Mouse (Mus musculus) hindbrain, embryonic 11.5 days (tissue): ENCODE measurements around the gene Tnk2. TPM values are rescaled to one million over a fixed set of nuclear protein-coding genes. Genes with fewer than 3 reads are reported as not detected.

Source experiments
- ATAC-seq: fragments of 200-750 bp; cut with Nextera tagmentation; 2 replicates; pipeline ENCODE4 v1.8.0; 2017; ENCODE audit warnings: mild to moderate bottlenecking, moderate TSS enrichment, moderate library complexity; ENCODE audit not compliant: low FRiP score
- DNase-seq: peaks from one replicate; pipeline ENCODE4 v3.0.0-alpha.2; 2015; ENCODE audit warnings: low spot score
- H3K27ac ChIP-seq: fragments of 300-500 bp; sonication (generic); 2 replicates; pipeline ENCODE4 v1.5.1; 2014; ENCODE audit warnings: mild to moderate bottlenecking, low read depth, low read length
- H3K27me3 ChIP-seq: fragments of 300-500 bp; sonication (generic); 2 replicates; pipeline ENCODE4 v1.6.1; 2014; ENCODE audit warnings: mild to moderate bottlenecking, low read length, moderate library complexity, mixed read lengths; ENCODE audit not compliant: control insufficient read depth, insufficient read depth
- H3K36me3 ChIP-seq: fragments of 300-500 bp; sonication (generic); 2 replicates; pipeline ENCODE4 v1.6.1; 2014; ENCODE audit warnings: mild to moderate bottlenecking, low read length, moderate library complexity, mixed read lengths; ENCODE audit not compliant: control insufficient read depth, insufficient read depth
- H3K4me1 ChIP-seq: fragments of 300-500 bp; sonication (generic); replicated peaks from 2 replicates; pipeline ENCODE4 v1.6.1; 2014; ENCODE audit warnings: low read length, mixed read lengths; ENCODE audit not compliant: control insufficient read depth, insufficient read depth
- H3K4me2 ChIP-seq: fragments of 300-500 bp; sonication (generic); replicated peaks from 2 replicates; pipeline ENCODE4 v1.6.1; 2014; ENCODE audit warnings: mild to moderate bottlenecking, low read depth, low read length
- H3K4me3 ChIP-seq: fragments of 300-500 bp; sonication (generic); 2 replicates; pipeline ENCODE4 v1.5.1; 2014; ENCODE audit warnings: low read depth, low read length
- H3K9ac ChIP-seq: fragments of 300-500 bp; sonication (generic); 2 replicates; pipeline ENCODE4 v1.6.1; 2014; ENCODE audit warnings: low read depth, low read length
- H3K9me3 ChIP-seq: fragments of 300-500 bp; sonication (generic); 2 replicates; pipeline ENCODE4 v1.6.1; 2016; ENCODE audit warnings: low read length; ENCODE audit not compliant: control insufficient read depth
- WGBS: fragments of 180-500 bp; shearing (Covaris S2); extraction: QIAGEN DNeasy Blood & Tissue Kit; methylation state at CpG from one replicate; pipeline ENCODE4 v1.1.7; 2014; 5-methylcytosine and 5-hydroxymethylcytosine counted together
- polyA plus RNA-seq: library from polyadenylated mRNA; unstranded; fragments of >200 nt; fragmentation: Nextera tagmentation; extraction: Ambion mirVana; gene quantifications from 2 replicates; pipeline ENCODE4 v1.2.1, GENCODE M21; 2014

Tnk2 gene
- polyA plus RNA-seq, result 5.2 and 7.0 TPM in 2 replicates

DNA sequence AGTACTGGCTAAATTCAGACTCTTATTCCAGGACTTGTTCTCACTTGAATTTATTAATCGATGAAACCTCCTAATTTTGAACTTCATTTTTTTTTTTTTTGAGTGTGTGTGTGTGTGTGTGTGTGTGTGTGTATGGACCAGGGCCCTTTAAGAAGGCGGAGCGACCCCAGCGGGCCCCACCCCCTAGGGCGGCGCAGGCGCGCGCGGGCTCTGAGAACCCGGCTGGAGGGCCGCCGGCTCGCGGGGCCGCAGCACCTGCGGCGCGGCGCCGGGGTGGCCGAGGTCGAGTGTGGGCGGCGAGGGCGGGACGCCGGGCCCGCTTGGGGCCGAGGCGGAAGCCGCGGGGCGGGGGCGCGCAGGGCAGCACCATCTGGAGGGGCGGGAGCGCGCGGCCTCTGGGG lies at the start of gene Tnk2:
Tnk2 (plus strand) TSS at position 214 of the 401 bp plus-strand sequence.
- peak; percentile 86 for ATAC-seq

DNA sequence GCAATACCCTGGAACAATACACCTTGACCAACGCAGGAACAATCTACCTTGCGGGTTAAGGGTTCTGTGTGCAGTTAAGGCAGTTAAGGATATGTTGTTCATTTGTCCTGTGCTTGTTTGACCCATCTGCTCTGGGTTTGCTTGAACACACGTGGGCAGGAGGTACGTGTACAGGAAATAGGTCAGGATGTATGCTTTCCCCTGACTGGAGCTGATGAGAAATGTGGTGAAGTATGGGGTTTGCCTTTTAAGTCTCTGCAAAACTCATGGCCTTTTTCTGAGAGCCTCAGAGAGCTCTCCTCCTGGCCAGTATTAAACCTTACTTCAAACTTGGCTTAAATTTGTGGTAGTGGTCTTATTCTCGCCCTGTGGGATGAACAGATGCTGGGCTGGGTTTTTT lies 49.8 kb upstream of the Tnk2 start:
- ATAC-seq, result no peak
- Histone ChIP-seq H3K27me3 (no peaks in the 10 kb centered on the region), H3K4me2 (no peak overlapping the region), H3K9me3 (no peaks in the 10 kb centered on the region), H3K27ac (no peak overlapping the region), H3K4me3 (no peak overlapping the region), H3K9ac (no peak overlapping the region), H3K4me1 (no peaks in the 10 kb centered on the region), H3K36me3 (no peaks in the 10 kb centered on the region)
- WGBS, result 81% methylated on average over 5 of the region's 5 CpGs
- DNase-seq, result no peak

More for the DNA sequence above, at the start of gene Tnk2:
- Histone ChIP-seq H3K4me3 (peak within 1 kb of the TSS; percentile 90), H3K36me3 (no peaks in the 10 kb centered on the region), H3K9ac (peak within 1 kb of the TSS; percentile 69), H3K9me3 (no peaks in the 10 kb centered on the region), H3K27me3 (no peaks in the 10 kb centered on the region), H3K4me1 (peaks cover 11% of the 10 kb centered on the region), H3K27ac (peak within 1 kb of the TSS; percentile 82), H3K4me2 (peak within 1 kb of the TSS; percentile 92)
- peak; percentile 91 for DNase-seq
- under 1% methylated on average over 27 of the region's 40 CpGs for WGBS

DNA sequence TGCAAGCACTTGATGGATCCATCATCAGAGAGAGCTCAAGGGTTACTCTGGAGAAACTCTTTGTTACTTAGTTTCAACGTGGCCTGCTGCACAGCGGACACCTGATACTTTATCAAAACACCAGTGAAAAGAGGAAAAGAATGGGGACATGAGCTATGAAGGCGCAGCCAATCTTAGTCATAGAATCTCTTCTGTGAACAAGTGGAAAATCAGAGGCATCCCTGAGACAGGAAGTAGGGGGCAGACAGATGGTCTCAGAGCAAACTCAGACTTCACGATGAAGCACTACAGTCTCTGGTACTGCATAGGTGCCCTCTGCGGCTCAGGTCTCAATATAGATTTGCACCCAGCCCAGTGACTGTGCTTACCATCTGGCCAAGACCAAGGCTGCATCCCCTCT lies 49.0 kb upstream of the Tnk2 start:
- DNase-seq (no peak), ATAC-seq (no peak)
- no peaks in the 10 kb centered on the region for H3K27me3 ChIP-seq
- WGBS, result 65% methylated on average over 5 of the region's 5 CpGs
- H3K4me2 ChIP-seq, result no peak overlapping the region
- no peak overlapping the region for H3K4me3 ChIP-seq
- H3K9me3 ChIP-seq, result no peaks in the 10 kb centered on the region
- no peak overlapping the region for H3K9ac ChIP-seq
- H3K4me1 ChIP-seq, result no peaks in the 10 kb centered on the region
- H3K36me3 ChIP-seq, result no peaks in the 10 kb centered on the region
- H3K27ac ChIP-seq, result no peak overlapping the region

DNA sequence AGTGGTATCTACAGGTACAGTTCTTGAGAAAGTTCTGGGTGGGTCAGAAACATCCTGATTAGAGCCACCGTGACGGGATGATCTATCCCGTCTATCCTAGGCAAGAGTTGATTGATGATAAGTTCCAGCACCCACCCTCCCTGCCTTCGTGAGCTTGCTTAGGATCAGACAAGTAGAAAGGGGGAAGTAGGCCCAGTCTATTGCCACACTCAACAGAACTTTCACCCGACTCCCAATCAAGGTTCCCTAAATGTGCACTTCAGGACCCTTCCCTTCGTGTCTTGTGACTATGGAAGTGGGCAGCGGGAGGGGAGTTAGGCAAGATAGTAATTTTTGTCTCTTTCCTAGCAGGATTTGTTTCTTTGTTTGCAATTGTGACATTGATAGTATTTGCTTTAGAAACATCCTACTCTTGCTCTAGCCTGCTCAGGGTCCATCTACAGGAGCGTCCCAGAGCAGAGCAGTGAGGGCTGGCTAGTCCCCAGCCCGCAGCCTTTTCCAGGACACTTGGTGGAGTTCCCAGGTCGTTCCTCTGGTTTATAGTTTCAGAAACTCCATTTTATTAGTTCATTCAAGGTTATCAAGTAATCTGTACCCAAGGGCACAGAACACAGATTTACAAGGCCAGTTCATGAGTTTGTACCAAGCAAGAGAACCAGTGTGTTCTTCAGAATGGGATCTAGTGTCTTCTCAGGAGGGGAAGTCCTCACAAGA lies 48.4 kb upstream of the Tnk2 start:
- H3K4me2 ChIP-seq, result no peak overlapping the region
- ATAC-seq, result no peak
- no peaks in the 10 kb centered on the region for H3K4me1 ChIP-seq
- no peak overlapping the region for H3K9ac ChIP-seq
- DNase-seq, result no peak
- no peaks in the 10 kb centered on the region for H3K36me3 ChIP-seq
- 87% methylated on average over 10 of the region's 10 CpGs for WGBS
- no peak overlapping the region for H3K27ac ChIP-seq
- no peak overlapping the region for H3K4me3 ChIP-seq
- H3K27me3 ChIP-seq, result no peaks in the 10 kb centered on the region
- H3K9me3 ChIP-seq, result no peaks in the 10 kb centered on the region

DNA sequence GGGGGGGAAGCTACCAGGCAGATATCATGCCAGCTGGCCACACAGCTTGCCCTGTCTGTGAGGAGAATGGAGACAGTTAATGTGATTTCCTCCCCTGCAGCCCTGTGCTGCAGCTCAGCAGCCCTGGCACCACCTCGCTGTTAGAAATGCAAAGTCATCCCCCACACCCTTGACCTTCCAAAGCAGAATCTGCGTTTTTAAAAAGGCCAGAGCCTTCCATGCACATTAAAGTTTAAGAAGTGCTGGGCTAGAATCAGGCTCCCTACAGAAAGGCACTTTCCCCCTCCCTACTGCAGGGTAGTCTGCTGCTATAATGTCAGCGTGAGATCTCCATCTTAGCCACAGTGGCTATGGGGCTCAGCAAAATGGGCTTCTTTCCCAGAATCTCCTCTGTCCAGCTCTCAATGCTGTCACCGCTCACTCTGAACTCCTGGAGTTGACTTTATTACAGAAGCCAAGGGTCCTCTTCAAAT lies 45.7 kb upstream of the Tnk2 start:
- ATAC-seq (no peak), DNase-seq (no peak)
- Histone ChIP-seq H3K27ac (no peak overlapping the region), H3K9ac (no peak overlapping the region), H3K36me3 (no peaks in the 10 kb centered on the region), H3K4me3 (no peak overlapping the region), H3K4me1 (no peaks in the 10 kb centered on the region), H3K4me2 (no peak overlapping the region), H3K27me3 (no peaks in the 10 kb centered on the region), H3K9me3 (no peaks in the 10 kb centered on the region)
- 46% methylated on average over 4 of the region's 4 CpGs for WGBS

DNA sequence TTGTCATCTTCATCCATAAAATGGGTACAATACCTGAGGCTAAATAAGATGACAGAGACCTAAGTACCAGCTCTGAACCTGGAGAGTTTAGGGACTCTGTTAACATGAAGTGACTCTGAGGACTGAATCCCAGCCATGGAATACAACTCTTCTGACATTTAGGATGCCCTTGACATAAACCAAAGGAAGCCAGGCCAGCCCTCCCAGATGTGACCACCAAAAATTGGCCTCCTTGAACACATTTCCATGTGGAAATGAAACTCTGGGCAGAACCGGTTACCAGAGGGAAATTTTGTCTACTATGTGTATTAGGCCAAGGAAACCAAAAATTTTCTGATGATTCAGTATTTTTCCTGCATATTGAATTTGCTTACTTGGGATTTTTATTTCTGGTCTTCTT lies 44.5 kb upstream of the Tnk2 start:
- no peaks in the 10 kb centered on the region for H3K36me3 ChIP-seq
- H3K27me3 ChIP-seq, result no peaks in the 10 kb centered on the region
- DNase-seq, result no peak
- H3K4me2 ChIP-seq, result no peak overlapping the region
- WGBS, result 90% methylated on average over 1 of the region's 1 CpGs
- H3K9me3 ChIP-seq, result no peaks in the 10 kb centered on the region
- H3K4me1 ChIP-seq, result no peaks in the 10 kb centered on the region
- no peak for ATAC-seq
- no peak overlapping the region for H3K4me3 ChIP-seq
- no peak overlapping the region for H3K27ac ChIP-seq
- no peak overlapping the region for H3K9ac ChIP-seq

DNA sequence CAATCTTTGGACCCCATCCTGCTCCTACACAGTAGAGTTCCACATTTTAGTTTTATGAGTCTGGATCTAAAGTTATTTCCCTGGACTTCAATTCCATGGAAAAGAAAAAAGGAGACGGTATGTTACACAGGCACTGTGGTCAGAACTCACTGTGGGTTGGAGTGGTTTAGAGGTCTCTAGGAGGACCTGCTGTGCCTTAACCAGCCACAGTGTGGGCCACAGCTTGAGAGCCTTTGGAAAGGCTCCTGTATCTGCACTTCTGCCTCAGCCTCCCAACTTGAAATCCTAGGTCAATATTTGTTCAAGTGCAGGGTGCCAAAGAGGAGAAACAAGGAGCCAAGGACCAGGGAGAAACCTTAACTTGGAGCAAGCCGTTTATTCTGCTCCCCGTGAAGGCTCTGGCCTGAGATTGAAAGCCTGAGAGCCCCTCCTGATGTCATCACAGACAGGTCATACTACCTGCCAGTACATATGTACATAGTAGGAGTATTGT lies 41.4 kb upstream of the Tnk2 start:
- no peaks in the 10 kb centered on the region for H3K36me3 ChIP-seq
- no peak overlapping the region for H3K9ac ChIP-seq
- 87% methylated on average over 3 of the region's 3 CpGs for WGBS
- no peaks in the 10 kb centered on the region for H3K4me1 ChIP-seq
- no peak overlapping the region for H3K4me2 ChIP-seq
- no peak overlapping the region for H3K4me3 ChIP-seq
- DNase-seq (no peak), ATAC-seq (no peak)
- no peak overlapping the region for H3K27ac ChIP-seq
- no peaks in the 10 kb centered on the region for H3K27me3 ChIP-seq
- H3K9me3 ChIP-seq, result no peaks in the 10 kb centered on the region

DNA sequence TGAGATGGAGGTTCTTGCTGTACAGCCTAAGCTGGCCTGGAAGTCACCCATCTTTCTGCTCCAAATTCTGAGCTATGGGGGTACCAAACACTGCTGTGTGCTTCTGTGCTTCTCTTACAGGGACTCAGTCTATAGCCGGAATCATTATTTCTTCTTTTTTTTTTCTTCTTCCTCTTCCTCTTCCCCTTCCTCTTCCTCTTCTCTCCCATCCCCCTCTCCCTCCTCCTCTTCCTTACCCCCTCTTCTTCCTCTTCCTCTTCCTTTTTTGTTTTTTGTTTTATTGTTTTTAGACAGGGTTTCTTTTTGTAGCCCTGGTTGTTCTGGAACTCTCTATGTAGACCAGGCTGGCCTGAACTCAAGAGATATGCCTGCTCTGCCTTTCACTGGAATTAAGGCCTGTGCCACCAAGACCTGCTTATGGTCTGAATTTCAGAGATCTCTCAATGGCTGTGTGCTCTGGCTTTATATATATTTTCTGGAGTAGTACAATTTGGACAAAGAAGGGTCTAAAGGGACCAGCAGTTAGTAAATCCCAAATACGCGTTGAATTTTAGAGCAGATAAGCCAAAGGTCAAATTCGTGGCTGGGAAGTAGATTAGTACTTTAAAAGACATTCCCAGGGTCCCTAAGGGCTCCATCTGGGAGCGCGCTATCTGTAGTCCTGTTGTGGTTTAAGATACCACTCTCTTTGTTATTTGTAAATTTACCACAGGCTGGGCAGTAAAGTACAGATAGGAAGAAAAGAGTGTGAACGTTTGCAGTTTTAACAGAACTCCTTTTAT lies 35.9 kb upstream of the Tnk2 start:
- 66% methylated on average over 7 of the region's 7 CpGs for WGBS
- no peak overlapping the region; the same call in 1 of the 2 replicates for H3K9ac ChIP-seq
- DNase-seq (no peak), ATAC-seq (no peak)
- H3K4me2 ChIP-seq, result peak overlapping the region; percentile 72
- H3K27me3 ChIP-seq, result no peaks in the 10 kb centered on the region
- no peak overlapping the region for H3K27ac ChIP-seq
- H3K4me1 ChIP-seq, result no peaks in the 10 kb centered on the region
- H3K4me3 ChIP-seq, result no peak overlapping the region
- H3K36me3 ChIP-seq, result no peaks in the 10 kb centered on the region
- no peaks in the 10 kb centered on the region for H3K9me3 ChIP-seq
